Mouse (Mus musculus): ENCODE data around the gene N4bp2l1. TPM values are rescaled to one million over a fixed set of nuclear protein-coding genes. Genes with fewer than 3 reads are reported as not detected.

Gene N4bp2l1
- polyA plus RNA-seq, 1 experiment from 2014 or later = 9.6 TPM

GRCm38 (mm10) chr5:150578613-150579171, 18.3 kb downstream of the N4bp2l1 start:
- Histone ChIP-seq H3K4me2 (ENCODE audit: low read depth, low read length) (no peak overlapping the region), H3K27ac (ENCODE audit: low read length) (no peak overlapping the region), H3K36me3 (ENCODE audit: control insufficient read depth, insufficient read depth) (no peaks in the 10 kb centered on the region), H3K9me3 (replicated peaks; ENCODE audit: control insufficient read depth, low read length) (no peaks in the 10 kb centered on the region), H3K4me1 (ENCODE audit: control insufficient read depth, insufficient read depth, low read length) (peaks cover 8% of the 10 kb centered on the region), H3K9ac (ENCODE audit: low read length) (no peak overlapping the region), H3K27me3 (ENCODE audit: control insufficient read depth, insufficient read depth, low read length) (no peaks in the 10 kb centered on the region), H3K4me3 (ENCODE audit: low read length) (no peak overlapping the region)
- no peak for ATAC-seq (replicated peaks; ENCODE audit: extremely low read depth, insufficient read depth, low FRiP score)
- 63% methylated on average over 6 of the region's 6 CpGs for WGBS

DNA sequence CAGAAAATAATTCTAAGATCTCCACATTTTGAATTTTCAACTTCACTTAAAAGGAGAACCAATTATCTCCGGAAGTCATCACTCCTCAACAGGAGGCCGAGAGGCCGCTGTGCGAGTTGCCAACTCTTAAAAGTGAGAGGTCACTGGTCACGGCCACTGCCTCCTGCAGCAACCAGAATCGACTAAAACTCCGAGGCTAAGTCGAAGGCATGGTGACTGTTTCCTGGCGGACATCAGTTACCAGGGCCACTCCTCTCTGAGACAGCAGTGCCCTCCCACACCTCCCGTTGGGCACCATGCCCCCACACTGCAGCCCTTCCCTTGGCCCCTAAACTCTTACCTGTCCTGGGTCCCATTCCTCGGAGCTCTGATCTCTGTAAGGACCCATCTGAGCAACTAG, 20.2 kb downstream of the N4bp2l1 start:
- H3K4me1 ChIP-seq (ENCODE audit: control insufficient read depth, insufficient read depth, low read length) = peaks cover 3% of the 10 kb centered on the region
- H3K4me3 ChIP-seq (ENCODE audit: low read length) = no peak overlapping the region
- no peak overlapping the region for H3K9ac ChIP-seq (ENCODE audit: low read length)
- no peak overlapping the region for H3K4me2 ChIP-seq (ENCODE audit: low read depth, low read length)
- H3K9me3 ChIP-seq (replicated peaks; ENCODE audit: control insufficient read depth, low read length) = no peaks in the 10 kb centered on the region
- H3K27me3 ChIP-seq (ENCODE audit: control insufficient read depth, insufficient read depth, low read length) = no peaks in the 10 kb centered on the region
- 75% methylated on average over 11 of the region's 11 CpGs for WGBS
- no peak for ATAC-seq (replicated peaks; ENCODE audit: extremely low read depth, insufficient read depth, low FRiP score)
- no peak overlapping the region for H3K27ac ChIP-seq (ENCODE audit: low read length)
- 0 out of 2 replicates have a peak, but pooled peaks cover 4% of the 10 kb centered on the region for H3K36me3 ChIP-seq (ENCODE audit: control insufficient read depth, insufficient read depth)

DNA sequence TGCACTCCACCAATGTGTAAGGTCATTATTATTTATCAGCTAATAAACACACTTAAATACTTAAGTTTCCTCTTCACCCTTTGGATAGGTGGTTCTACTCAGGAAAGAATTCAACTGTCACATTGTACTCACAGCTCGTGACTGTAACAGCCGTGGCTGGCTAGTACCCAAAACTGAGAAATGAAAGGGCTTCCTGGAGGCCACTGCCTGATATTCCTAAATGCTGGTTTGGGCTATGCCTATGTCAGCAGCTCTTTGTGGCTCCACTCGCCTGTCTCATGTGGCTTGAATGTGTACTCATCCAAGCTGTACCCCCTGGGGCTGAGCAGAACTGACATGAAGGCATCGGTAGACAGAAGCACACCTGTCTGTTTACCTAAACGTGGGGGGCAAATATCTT, 22.1 kb downstream of the N4bp2l1 start:
- no peak for ATAC-seq (replicated peaks; ENCODE audit: extremely low read depth, insufficient read depth, low FRiP score)
- no peak overlapping the region for H3K4me2 ChIP-seq (ENCODE audit: low read depth, low read length)
- H3K4me3 ChIP-seq (ENCODE audit: low read length) = no peak overlapping the region
- H3K9ac ChIP-seq (ENCODE audit: low read length) = no peak overlapping the region
- H3K9me3 ChIP-seq (replicated peaks; ENCODE audit: control insufficient read depth, low read length) = no peaks in the 10 kb centered on the region
- peak overlapping the region; percentile 17 for H3K27ac ChIP-seq (ENCODE audit: low read length)
- peaks cover 3% of the 10 kb centered on the region for H3K4me1 ChIP-seq (ENCODE audit: control insufficient read depth, insufficient read depth, low read length)
- H3K27me3 ChIP-seq (ENCODE audit: control insufficient read depth, insufficient read depth, low read length) = no peaks in the 10 kb centered on the region
- H3K36me3 ChIP-seq (ENCODE audit: control insufficient read depth, insufficient read depth) = peaks cover 8% of the 10 kb centered on the region; the same call in 1 of the 2 replicates
- WGBS = 50% methylated on average over 5 of the region's 5 CpGs

DNA sequence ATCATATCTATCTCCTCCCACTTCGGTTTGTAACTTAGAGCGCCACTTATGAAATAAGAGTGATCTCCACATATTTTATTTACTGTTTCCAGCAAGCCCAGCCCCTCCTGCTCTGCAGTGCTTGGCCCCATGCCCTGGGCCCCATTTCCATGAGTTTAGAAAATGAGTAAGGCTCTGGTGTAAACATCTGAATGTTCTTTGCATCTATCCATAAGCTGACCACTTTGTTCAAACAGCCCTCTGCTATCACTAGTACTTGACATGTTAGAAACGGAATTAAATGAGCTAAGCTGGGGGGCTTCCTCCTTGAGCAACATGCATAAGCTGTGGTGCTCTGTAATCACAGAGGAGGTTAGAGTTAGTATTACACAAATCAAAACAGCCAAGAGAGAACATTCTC, 22.6 kb downstream of the N4bp2l1 start:
- ATAC-seq (replicated peaks; ENCODE audit: extremely low read depth, insufficient read depth, low FRiP score) = no peak

GRCm38 (mm10) chr5:150570496-150571219, 26.3 kb downstream of the N4bp2l1 start:
- H3K4me2 ChIP-seq (ENCODE audit: low read depth, low read length) = no peak overlapping the region
- H3K4me1 ChIP-seq (ENCODE audit: control insufficient read depth, insufficient read depth, low read length) = peaks cover 3% of the 10 kb centered on the region
- no peaks in the 10 kb centered on the region for H3K9me3 ChIP-seq (replicated peaks; ENCODE audit: control insufficient read depth, low read length)
- ATAC-seq (replicated peaks; ENCODE audit: extremely low read depth, insufficient read depth, low FRiP score) = no peak
- no peak overlapping the region for H3K4me3 ChIP-seq (ENCODE audit: low read length)
- peaks cover 19% of the 10 kb centered on the region for H3K36me3 ChIP-seq (ENCODE audit: control insufficient read depth, insufficient read depth)
- H3K9ac ChIP-seq (ENCODE audit: low read length) = no peak overlapping the region
- H3K27ac ChIP-seq (ENCODE audit: low read length) = no peak overlapping the region
- WGBS = 79% methylated on average over 11 of the region's 11 CpGs
- H3K27me3 ChIP-seq (ENCODE audit: control insufficient read depth, insufficient read depth, low read length) = no peaks in the 10 kb centered on the region

More for the DNA sequence above, 22.6 kb downstream of the N4bp2l1 start:
- Histone ChIP-seq H3K4me2 (ENCODE audit: low read depth, low read length) (no peak overlapping the region), H3K9me3 (replicated peaks; ENCODE audit: control insufficient read depth, low read length) (no peaks in the 10 kb centered on the region), H3K36me3 (ENCODE audit: control insufficient read depth, insufficient read depth) (peaks cover 9% of the 10 kb centered on the region; the same call in 1 of the 2 replicates), H3K27ac (ENCODE audit: low read length) (peak overlapping the region; percentile 4), H3K27me3 (ENCODE audit: control insufficient read depth, insufficient read depth, low read length) (no peaks in the 10 kb centered on the region), H3K4me3 (ENCODE audit: low read length) (no peak overlapping the region), H3K9ac (ENCODE audit: low read length) (no peak overlapping the region), H3K4me1 (ENCODE audit: control insufficient read depth, insufficient read depth, low read length) (peaks cover 3% of the 10 kb centered on the region)
- 69% methylated on average over 3 of the region's 3 CpGs for WGBS

DNA sequence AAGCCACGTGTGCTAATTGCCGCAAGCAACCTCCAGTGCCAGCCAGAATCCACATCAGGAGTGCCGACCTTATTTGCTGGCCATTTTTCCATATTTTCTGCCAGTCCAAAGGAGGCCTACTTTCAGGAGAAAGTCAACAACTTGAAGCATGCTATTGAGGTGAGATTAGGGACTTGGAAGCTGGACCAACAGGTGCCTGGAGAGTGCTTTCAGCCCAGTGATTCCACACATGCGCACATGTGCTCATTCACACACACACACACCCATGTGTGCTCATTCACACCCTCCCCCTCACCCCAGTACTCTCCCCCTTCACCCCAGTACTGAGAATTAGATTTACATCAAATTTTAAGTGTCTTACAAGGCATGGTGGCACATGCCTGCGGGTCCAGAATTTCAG, 30.0 kb downstream of the N4bp2l1 start:
- no peak overlapping the region for H3K4me3 ChIP-seq (ENCODE audit: low read length)
- no peak overlapping the region for H3K9ac ChIP-seq (ENCODE audit: low read length)
- no peak for ATAC-seq (replicated peaks; ENCODE audit: extremely low read depth, insufficient read depth, low FRiP score)
- no peaks in the 10 kb centered on the region for H3K9me3 ChIP-seq (replicated peaks; ENCODE audit: control insufficient read depth, low read length)
- H3K4me1 ChIP-seq (ENCODE audit: control insufficient read depth, insufficient read depth, low read length) = no peaks in the 10 kb centered on the region
- H3K36me3 ChIP-seq (ENCODE audit: control insufficient read depth, insufficient read depth) = peaks cover 18% of the 10 kb centered on the region
- no peaks in the 10 kb centered on the region for H3K27me3 ChIP-seq (ENCODE audit: control insufficient read depth, insufficient read depth, low read length)
- H3K27ac ChIP-seq (ENCODE audit: low read length) = no peak overlapping the region
- WGBS = 87% methylated on average over 5 of the region's 5 CpGs
- H3K4me2 ChIP-seq (ENCODE audit: low read depth, low read length) = no peak overlapping the region

DNA sequence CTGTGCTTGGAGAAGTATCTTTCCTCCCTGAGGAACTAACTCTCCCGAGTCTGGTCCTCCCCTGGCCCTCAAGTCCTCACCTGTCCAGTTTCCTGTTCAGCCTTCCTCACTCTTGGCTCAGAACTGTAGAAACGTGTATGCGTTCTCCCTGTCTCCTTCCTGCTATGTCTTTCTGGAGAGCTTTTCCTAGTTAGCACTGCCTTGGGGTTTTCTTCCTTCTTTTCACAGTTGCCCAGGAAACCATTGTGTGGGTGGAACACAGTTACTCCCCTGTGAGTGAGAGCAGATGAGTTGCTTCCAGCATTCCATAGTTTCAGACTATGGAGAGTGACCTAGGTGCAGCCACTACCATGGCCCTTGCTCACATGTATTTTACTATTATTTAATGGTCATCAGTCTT, 30.8 kb downstream of the N4bp2l1 start:
- Histone ChIP-seq H3K27me3 (ENCODE audit: control insufficient read depth, insufficient read depth, low read length) (no peaks in the 10 kb centered on the region), H3K4me3 (ENCODE audit: low read length) (no peak overlapping the region), H3K9ac (ENCODE audit: low read length) (no peak overlapping the region), H3K4me2 (ENCODE audit: low read depth, low read length) (no peak overlapping the region), H3K9me3 (replicated peaks; ENCODE audit: control insufficient read depth, low read length) (no peaks in the 10 kb centered on the region), H3K4me1 (ENCODE audit: control insufficient read depth, insufficient read depth, low read length) (no peaks in the 10 kb centered on the region), H3K36me3 (ENCODE audit: control insufficient read depth, insufficient read depth) (peaks cover 23% of the 10 kb centered on the region), H3K27ac (ENCODE audit: low read length) (no peak overlapping the region)
- ATAC-seq (replicated peaks; ENCODE audit: extremely low read depth, insufficient read depth, low FRiP score) = no peak
- WGBS = 75% methylated on average over 3 of the region's 3 CpGs

- no peak overlapping the region for H3K4me3 ChIP-seq (ENCODE audit: low read length)
- 90% methylated on average over 6 of the region's 6 CpGs for WGBS
- no peak overlapping the region for H3K27ac ChIP-seq (ENCODE audit: low read length)
- H3K4me2 ChIP-seq (ENCODE audit: low read depth, low read length) = no peak overlapping the region
- H3K4me1 ChIP-seq (ENCODE audit: control insufficient read depth, insufficient read depth, low read length) = 0 out of 2 replicates have a peak, but pooled peaks cover 3% of the 10 kb centered on the region
- H3K36me3 ChIP-seq (ENCODE audit: control insufficient read depth, insufficient read depth) = peaks cover 23% of the 10 kb centered on the region
- no peak overlapping the region for H3K9ac ChIP-seq (ENCODE audit: low read length)
- H3K27me3 ChIP-seq (ENCODE audit: control insufficient read depth, insufficient read depth, low read length) = no peaks in the 10 kb centered on the region
- ATAC-seq (replicated peaks; ENCODE audit: extremely low read depth, insufficient read depth, low FRiP score) = no peak
- no peaks in the 10 kb centered on the region for H3K9me3 ChIP-seq (replicated peaks; ENCODE audit: control insufficient read depth, low read length)
These were observed 32.6 kb downstream of the N4bp2l1 start for GRCm38 (mm10) chr5:150564426-150564825.

GRCm38 (mm10) chr5:150561783-150562182, 35.2 kb downstream of the N4bp2l1 start:
- peaks cover 29% of the 10 kb centered on the region for H3K36me3 ChIP-seq (ENCODE audit: control insufficient read depth, insufficient read depth)
- no peak overlapping the region for H3K4me3 ChIP-seq (ENCODE audit: low read length)
- 0 out of 2 replicates have a peak, but pooled peaks cover 3% of the 10 kb centered on the region for H3K4me1 ChIP-seq (ENCODE audit: control insufficient read depth, insufficient read depth, low read length)
- H3K27ac ChIP-seq (ENCODE audit: low read length) = no peak overlapping the region
- ATAC-seq (replicated peaks; ENCODE audit: extremely low read depth, insufficient read depth, low FRiP score) = no peak
- 85% methylated on average over 5 of the region's 5 CpGs for WGBS
- no peak overlapping the region for H3K4me2 ChIP-seq (ENCODE audit: low read depth, low read length)
- no peaks in the 10 kb centered on the region for H3K27me3 ChIP-seq (ENCODE audit: control insufficient read depth, insufficient read depth, low read length)
- no peak overlapping the region for H3K9ac ChIP-seq (ENCODE audit: low read length)
- H3K9me3 ChIP-seq (replicated peaks; ENCODE audit: control insufficient read depth, low read length) = no peaks in the 10 kb centered on the region

All from heart, embryonic 16.5 days (tissue).